Mouse (Mus musculus): ENCODE measurements around the gene Nme4.
"Not testable (repeated sequence)": the region's sequence is repeated elsewhere in the genome, so short reads cannot be mapped to it uniquely, and the experiment has no call there.

Gene Nme4

GRCm38 (mm10) chr17:26095121-26095740 lies at the start of gene Nme4:
TSS of gene Nme4 (minus strand) at chr17:26095602.
- DNase-seq = peak; percentile 71

- no peak for DNase-seq
Observed at GRCm38 (mm10) chr17:26143386-26143785, 48.0 kb upstream of the Nme4 start.

GRCm38 (mm10) chr17:26142796-26143195 lies 47.4 kb upstream of the Nme4 start:
- no peak for DNase-seq

DNA sequence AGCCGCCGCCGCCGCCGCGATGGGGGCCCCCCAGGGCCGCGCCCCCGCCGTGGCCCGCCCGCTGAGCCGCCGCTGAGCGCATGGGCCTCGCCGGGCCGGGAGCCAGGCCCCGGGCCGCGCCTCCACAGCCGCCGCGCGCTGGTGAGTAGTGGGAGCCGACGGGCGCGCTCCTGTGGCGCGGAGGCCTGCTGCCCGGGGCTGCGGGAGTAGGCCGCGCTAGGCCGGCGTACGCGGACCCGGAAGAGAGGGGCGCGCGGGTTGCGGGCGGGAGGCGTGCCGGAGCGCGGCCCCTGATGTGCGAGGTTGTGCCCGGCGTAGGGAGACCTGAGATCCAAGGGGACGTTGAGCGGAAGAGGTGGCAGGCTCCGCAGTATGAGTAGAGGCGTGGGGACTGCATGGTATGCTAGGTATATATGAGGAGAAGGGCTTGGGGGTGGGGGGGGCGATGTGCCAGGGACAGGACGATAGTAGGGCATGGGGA lies 43.5 kb upstream of the Nme4 start:
- DNase-seq = no peak

DNA sequence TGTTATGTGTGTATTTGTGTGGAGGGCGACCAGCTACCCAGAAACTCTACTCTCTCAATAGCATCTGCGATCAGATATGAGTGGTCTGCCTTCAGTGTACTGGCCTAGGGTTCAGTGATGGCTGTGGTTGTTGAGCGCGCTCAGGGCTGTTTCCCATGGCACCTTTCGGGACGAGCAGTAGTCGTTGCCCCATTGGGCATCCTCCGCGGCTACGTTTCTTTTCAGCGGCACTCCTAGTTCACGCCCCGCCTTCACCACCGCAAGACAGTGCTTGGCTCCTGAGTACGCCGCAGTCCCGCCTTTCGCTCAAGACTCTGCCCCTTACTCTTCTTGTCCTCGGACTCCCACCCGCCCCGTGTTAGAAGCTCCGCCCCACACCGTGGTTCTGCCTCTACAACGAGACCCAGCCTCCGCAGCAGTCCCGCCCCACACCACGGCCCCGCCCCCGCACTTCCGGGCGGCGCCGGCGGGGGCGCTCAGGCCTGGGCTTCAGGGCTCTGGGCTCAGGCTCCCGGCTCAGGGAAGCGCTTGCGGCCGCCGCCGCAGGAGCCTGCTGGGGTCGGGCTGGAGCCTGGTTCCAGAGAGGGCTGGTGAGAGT lies 42.9 kb upstream of the Nme4 start, which contains the start of gene Axin1:
Axin1 (plus strand) TSS at position 450 of the 598 bp plus-strand sequence.
- DNase-seq = peak; percentile 96

DNA sequence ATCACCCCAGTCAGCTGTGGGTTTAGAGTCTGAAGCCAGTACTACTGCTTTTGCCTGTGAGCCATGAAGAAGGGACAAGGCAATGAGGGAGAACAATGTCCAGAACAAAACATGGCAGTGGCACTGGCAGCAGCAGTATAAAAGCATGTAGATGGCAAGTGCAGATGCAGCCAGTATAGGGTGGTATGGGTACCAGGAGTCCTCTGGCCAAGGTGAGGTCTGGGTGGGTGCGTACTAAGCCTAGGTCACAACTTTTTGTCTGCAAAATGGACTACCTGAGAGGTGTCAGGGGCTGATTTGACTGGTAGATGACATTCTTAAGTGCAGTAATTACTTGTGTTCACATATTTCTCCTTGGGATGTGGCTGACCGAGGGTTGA lies 42.3 kb upstream of the Nme4 start:
- peak; percentile 42 for DNase-seq

DNA sequence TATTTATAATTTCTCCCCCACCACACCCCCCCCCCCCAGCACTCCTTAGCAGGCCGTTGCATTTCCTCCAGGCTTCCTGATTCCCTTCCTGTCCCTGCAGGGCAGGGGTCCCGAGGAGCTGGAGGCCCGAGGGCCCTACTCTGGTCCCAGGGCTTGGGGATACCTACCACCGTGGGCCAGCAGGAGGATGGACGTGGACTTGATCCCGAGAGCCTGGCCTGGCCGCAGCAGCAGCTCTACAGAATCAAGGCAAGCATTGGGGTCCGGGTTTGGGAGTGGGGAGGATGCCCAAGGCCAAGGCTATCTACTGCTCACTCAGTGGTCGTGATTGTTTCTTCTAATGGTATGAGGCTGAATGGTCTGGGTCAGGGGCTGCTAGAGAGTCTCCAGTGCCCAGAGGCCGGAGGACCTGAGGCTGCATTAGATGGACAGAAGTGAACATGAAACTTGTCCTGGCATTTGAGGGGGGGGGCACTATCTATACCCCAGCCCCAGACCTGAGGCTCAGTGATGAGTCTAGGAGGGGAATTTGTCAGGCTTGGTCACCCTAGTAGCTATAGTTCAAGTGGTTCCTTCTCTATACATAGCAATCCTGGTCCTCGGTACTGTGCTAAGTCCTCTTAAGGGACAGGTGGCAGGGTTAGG lies 41.8 kb upstream of the Nme4 start:
- DNase-seq = no peak

DNA sequence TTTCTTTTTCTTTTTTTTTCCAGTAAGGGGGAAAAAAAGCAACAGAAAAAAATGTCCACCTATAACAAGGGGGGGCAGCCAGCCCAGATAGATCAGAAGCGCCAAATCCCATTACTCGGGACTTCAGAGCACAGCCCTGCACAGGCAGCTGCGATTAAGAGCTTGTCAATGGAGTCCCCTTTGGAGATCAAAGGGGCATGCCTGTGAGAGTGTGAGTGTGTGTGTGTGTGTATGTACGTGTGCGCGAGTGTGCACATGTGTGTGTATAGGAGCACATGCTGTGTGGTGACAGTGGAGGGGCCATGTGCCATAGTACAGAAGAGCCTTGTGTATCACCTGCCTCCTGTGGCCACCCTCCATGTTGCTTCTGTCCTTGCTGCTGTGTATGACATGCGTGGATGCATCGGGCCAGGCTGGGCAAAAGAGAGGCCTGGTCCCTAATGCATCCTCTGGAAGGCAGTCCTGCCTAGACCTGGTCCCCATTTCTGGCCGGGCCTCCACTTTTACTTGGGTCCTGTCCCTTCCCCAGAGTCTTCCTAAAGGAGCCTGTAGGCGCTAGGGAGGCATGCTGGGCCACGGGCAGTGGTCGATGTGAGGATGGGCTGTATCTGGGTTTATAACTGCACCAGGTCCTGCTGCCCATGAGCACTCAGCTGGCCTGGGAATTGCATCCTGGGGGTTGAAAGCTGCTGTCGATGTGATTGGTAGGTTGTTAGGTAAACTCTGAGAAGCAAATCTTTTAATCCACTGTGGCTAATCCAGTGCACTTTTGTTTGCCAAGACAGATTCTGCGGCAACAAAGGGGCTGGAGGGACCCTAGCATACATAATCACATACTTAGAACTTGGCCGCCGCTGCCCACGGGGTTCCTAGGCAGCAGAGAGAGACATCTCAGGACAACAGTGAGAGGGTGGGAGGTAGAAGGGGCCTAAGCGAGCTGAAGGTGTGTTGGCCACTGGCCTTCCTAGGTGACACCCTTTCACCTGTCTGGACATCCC lies 36.8 kb upstream of the Nme4 start:
- no peak for DNase-seq

DNA sequence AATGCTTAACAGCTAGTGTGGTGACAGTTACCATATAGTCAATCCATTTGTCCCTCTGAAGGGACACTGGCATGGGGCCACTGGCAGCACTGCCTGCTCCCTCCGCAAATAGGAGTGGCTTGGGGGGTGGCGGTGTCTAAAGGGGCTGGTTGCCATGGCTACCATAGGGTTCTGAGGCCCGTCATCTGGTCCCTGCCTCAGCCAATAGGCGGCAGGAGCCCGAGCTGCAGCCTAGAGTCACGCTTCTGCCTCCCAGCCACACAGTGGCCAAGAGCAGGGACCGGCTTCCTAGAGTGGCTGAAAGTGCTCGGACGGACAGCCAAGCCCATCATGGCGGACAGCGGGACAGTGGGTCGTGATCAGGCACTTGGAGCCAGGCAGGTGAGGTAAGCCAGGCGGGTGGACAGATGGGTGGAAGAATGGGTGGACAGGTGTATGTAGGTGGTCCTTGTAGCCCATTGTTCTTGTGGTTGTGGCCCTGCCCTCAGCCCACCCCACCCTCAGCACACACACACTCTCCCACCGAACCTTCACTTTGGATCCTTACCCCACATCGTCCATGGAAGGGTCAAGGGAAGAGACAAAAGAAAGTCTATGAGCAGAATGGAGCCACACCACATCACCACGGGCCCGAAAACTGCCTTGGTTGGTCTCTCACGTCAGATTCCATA lies 35.8 kb upstream of the Nme4 start:
- no peak for DNase-seq

DNA sequence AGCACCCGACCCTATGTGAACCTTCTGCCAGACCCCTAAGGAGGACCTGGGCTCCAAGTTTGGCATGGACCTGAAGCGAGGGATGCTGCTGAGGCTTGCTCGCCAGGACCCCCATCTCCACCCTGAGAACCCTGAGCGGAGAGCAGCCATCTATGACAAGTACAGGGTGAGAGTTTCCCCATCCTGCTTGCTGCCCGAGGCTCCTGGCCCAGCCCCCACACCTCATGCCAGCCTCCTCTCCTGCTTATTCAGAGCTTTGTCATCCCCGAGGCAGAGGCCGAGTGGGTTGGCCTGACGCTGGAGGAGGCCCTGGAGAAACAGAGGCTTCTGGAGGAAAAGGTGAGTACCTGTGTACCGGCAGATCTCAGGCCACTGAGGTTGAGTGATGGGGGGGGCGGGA lies 29.8 kb upstream of the Nme4 start:
- no peak for DNase-seq

GRCm38 (mm10) chr17:26124560-26124959 lies 29.2 kb upstream of the Nme4 start:
- no peak for DNase-seq

- peak; percentile 93 for DNase-seq
Observed at GRCm38 (mm10) chr17:26123267-26123684, 27.9 kb upstream of the Nme4 start, which contains the start of gene Mrpl28. TSS of gene Mrpl28 (plus strand) at chr17:26123500.

DNA sequence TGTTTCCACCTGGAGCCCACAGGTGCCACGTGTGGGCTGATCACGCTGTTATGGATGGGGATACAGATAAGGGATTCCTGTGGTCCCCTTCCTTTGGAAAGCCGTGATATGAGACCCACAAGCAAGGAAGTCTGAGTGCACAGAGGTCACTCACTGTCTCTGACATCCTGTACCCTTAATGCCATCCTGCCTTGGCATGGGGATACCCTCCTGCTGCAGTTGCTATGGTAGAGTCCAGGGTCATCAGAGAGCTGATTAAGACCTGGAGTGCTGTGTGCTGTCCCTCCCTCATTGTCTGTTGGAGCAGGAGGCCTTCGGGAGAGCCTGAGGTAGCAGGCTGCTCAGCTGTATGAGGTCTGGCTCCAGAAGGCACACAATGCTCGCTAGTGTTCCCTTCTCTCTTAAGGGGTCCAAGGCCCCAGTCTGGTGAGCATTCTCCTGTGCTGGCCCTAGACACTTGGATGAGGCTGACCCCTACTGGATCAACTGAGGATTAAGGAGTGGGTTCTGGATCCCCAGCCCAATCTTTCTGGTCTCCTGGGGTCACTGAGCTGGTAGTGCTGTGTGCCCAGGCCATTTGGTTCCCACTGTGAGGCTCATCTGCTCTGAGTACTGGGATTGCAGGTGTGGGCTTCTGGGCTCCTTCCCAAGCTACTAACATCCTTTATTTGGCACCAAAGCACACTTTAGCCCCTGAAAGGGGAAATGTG lies 27.2 kb upstream of the Nme4 start:
- peak; percentile 64 for DNase-seq

GRCm38 (mm10) chr17:26119766-26120710 lies 24.6 kb upstream of the Nme4 start:
- DNase-seq = peak; percentile 62

DNA sequence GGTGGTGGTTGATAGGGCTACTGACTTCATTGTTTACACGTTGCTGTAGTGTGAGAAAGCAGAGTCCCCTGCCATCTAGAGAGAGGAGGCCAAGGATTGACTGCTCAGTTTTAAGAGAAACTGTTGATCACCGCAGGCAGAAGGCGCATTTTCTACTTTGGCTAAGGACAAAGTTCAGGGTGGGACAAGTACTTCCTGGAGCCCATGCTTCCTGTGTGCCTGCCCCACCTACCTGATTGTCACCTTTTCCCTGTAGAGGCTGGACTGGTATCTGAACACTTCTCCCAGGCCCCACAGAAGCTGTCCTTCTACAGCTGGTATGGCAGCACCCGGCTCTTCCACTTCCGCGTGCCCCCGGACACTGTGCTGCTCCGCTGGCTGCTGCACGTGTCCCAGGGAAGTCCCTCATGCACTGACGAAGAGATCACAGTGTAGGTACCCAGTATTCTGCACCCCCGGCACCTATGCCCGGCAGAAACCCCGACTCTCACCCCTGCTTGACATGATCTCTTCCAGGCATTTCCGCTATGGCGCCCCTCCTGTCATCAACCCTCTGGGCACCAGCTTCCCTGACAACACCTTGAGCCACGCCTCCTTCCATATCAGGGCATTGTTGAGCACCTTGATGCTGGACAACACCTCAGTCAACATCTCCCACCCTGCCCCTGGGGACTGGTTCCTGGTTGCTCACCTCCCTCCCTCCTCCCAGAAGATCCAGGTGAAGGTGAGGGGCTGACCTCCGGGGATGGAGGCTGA lies 21.3 kb upstream of the Nme4 start:
- DNase-seq = no peak

DNA sequence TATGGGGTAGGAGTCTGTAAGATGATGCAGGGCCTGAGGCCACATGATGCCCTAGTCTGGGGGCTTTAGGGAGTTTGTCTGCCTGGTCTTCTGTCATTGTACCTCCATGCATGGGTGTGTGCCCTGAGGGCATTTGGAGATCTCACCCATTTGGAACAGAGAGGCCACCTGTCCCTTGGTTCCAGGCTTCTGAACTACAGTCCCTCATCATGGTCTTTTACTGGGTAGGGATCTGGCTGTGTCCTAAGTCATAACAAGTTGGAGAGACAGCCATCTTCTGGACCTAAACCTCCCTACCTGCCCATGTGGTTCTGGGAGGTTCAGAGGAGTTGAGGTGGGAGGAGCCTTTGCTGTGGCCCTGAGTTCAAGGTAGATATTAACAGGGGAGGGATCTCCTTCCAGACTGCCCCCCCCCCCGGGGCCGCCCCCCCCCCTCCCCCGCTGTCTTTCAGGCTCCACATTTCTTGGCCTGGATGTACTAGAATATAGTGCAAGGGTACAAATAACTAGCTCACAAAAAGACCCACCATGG lies 20.6 kb upstream of the Nme4 start:
- DNase-seq = no peak

- no peak for DNase-seq
Observed at GRCm38 (mm10) chr17:26115205-26115898, 19.9 kb upstream of the Nme4 start.

DNA sequence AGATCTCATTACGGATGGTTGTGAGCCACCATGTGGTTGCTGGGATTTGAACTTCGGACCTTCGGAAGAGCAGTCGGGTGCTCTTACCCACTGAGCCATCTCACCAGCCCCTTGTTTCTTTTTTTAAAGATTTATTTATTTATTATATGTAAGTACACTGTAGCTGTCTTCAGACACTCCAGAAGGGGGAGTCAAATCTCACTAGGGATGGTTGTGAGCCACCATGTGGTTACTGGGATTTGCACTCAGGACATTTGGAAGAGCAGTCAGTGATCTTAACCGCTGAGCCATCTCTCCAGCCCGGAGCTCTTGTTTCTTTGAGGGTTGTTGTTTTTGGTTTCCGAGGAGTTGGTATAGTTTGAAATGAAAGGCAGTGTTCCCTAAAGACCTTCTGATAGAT lies 19.1 kb upstream of the Nme4 start:
- DNase-seq = not testable (repeated sequence)

- DNase-seq = peak; percentile 48
Observed at GRCm38 (mm10) chr17:26114061-26114460, 18.7 kb upstream of the Nme4 start.

Measured in cerebellum, adult 9-10 months (tissue).